Mouse (Mus musculus): ENCODE data around the gene Ing1.

Ing1 gene

GRCm38 (mm10) chr8:11585513-11586373, 30.4 kb downstream of the Ing1 start:
- DNase-seq (ENCODE audit: low spot score in 2 of 2) = no peak

DNA sequence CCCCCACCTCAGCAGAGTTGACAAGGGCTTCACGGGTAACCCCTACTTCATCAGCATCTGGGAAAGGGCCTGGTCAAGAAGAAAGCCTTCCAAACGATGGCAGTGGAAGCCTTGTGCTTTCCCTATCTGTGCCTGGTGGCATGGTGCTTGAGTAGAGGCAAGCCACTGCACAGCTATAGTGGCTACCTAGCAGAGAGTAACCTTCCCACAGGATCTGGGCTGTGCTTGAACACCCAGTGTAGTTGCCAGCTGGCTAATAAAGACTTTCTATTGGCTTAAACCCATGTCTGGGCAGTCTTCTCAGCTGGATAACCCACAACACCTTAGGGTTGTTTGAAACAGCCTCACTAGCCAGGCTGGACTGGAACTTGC, 31.0 kb downstream of the Ing1 start:
- no peak for DNase-seq (ENCODE audit: low spot score in 2 of 2)

GRCm38 (mm10) chr8:11591837-11592236, 36.5 kb downstream of the Ing1 start:
- DNase-seq (ENCODE audit: low spot score in 2 of 2) = no peak

- DNase-seq (ENCODE audit: low spot score in 2 of 2) = no peak
Observed at GRCm38 (mm10) chr8:11592296-11592695, 36.9 kb downstream of the Ing1 start.

DNA sequence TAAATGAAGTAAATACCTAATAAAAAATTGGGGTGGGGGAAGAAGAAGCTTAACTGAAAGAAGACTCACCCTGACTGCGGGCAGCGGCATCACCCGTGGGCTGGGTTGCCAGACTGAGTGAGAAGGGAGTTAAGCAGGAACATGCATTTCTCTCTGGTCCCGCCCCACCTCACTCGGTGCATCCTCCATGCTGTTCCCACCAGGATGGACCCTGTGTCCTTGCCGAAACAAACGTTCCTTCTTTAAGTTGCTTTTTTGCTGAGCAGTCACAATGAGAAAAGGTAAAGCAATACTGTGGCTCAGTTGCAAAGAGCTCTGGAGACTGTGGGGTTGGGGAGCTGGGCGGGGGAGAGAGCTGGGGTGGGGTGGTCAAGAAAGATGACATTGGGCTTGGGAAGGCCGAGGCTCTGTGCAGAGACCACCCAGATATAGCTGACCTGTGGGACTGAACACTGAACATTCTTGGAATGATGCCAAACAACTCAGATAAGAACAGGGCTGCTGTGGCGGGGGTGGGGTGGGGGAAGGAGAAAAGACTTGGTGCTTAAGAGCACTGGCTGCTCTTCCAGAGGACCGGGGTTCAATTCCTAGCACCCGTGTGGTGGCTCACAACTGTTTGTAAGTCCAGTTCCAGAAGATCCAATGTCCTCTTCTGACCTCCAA, 38.0 kb downstream of the Ing1 start:
- no peak for DNase-seq (ENCODE audit: low spot score in 2 of 2)

DNA sequence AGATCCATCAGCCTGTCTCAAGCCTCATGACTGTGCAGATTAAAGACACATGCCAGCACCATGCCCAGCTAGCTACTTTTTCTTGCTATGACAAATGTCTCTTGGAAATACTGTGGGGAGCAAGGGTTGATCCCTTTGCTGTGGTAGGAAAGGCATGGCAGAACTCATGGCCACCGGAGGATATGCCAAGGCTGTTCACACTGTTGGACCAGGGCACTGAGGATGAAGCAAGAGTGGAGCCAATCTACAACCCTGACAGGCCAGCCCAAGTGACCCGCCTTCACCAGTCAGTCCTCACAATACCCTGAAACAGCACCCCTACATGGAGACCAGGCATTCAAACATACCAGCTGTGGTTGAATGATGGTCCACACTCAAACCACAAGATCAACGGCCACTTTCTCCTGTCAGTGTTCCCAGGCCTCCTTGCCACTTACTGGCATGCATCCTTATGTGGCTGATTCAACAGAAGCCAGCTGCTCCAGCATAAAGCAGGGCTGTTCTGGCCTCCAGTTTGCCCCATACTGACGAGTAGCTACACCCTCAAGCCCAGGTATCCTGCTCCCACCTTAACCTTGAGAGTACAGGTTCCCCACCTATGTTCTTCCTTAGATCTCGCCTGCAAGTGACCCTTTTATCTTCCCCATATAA, 45.1 kb downstream of the Ing1 start:
- no peak for DNase-seq (ENCODE audit: low spot score in 2 of 2)

- peak; percentile 51 to 82 for DNase-seq (ENCODE audit: low spot score in 2 of 2)
Observed at GRCm38 (mm10) chr8:11602006-11602680, 46.8 kb downstream of the Ing1 start.

- no peak for DNase-seq (ENCODE audit: low spot score in 2 of 2)
Observed at GRCm38 (mm10) chr8:11608848-11609247, 53.5 kb downstream of the Ing1 start.
